ENCODE assay signal across 8 mouse cellular contexts in genomic region chr7:128246496-128247391, GRCm38 (mm10). TPM values are rescaled to one million over a fixed set of nuclear protein-coding genes. Genes with fewer than 3 reads are reported as not detected.
DNase-seq lines count a peak whose midpoint lies in the region; ATAC-seq and TF ChIP-seq lines count a peak whose summit lies in the region.

Tgfb1i1 (plus strand) TSS chr7:128246812.

- H3K9ac ChIP-seq in forebrain, embryonic 12.5 days, result peak within 1 kb of the TSS; percentile 53
- peak within 1 kb of the TSS; percentile 73 for H3K9ac ChIP-seq in heart, embryonic 15.5 days

- no peaks in the 10 kb centered on the region for H3K27me3 ChIP-seq in Patski
- H3K27me3 ChIP-seq in forebrain, embryonic 12.5 days, result peaks cover 48% of the 10 kb centered on the region
- H3K27me3 ChIP-seq in heart, embryonic 15.5 days, result no peaks in the 10 kb centered on the region

- H3K27ac ChIP-seq in forebrain, embryonic 12.5 days, result peak within 1 kb of the TSS; percentile 54; the same call in 1 of the 2 replicates
- H3K27ac ChIP-seq in heart, embryonic 15.5 days, result peak within 1 kb of the TSS; percentile 97

- peaks cover 19% of the 10 kb centered on the region for H3K4me1 ChIP-seq in forebrain, embryonic 12.5 days
- peaks cover 37% of the 10 kb centered on the region for H3K4me1 ChIP-seq in heart, embryonic 15.5 days (replicated peaks)

- peak; percentile 13 for DNase-seq in Patski (ENCODE audit: low read depth, low spot score)
- DNase-seq in layer of hippocampus, postnatal 14 days (ENCODE audit: low spot score in 2 of 2), result peak in 1 of 2 experiments; percentile 41
- peak; percentile 87 for DNase-seq in lung, postnatal 10 days
- DNase-seq in right cerebral cortex, adult 2 months (ENCODE audit: low spot score in 2 of 2), result peak; percentile 60 to 65
- DNase-seq in thymus, postnatal 4 days, result no peak

- H3K9me3 ChIP-seq in forebrain, embryonic 12.5 days, result no peaks in the 10 kb centered on the region
- H3K9me3 ChIP-seq in heart, embryonic 15.5 days (replicated peaks), result no peaks in the 10 kb centered on the region

- peak; percentile 27 for ATAC-seq in Patski
- peak; percentile 38; the same call in 1 of the 2 replicates for ATAC-seq in cerebellum, adult (ENCODE audit: insufficient number of reproducible peaks, low FRiP score, low TSS enrichment)
- peak; percentile 56; the same call in 1 of the 2 replicates for ATAC-seq in forebrain, embryonic 12.5 days (ENCODE audit: low FRiP score)
- peak; percentile 86 for ATAC-seq in heart, embryonic 15.5 days (replicated peaks; ENCODE audit: insufficient number of reproducible peaks, insufficient read depth, low FRiP score, low read depth)

- peak within 1 kb of the TSS; percentile 38 for H3K4me3 ChIP-seq in forebrain, embryonic 12.5 days (replicated peaks)
- peak within 1 kb of the TSS; percentile 67 for H3K4me3 ChIP-seq in heart, embryonic 15.5 days

- 3% methylated on average over 27 of the region's 30 CpGs for WGBS in forebrain, embryonic 12.5 days
- WGBS in heart, embryonic 15.5 days, result 3% methylated on average over 30 of the region's 30 CpGs

- POLR2A ChIA-PET in Patski (lab: Charles Lee), result interaction anchor here (0.6 to 2.1 kb wide), 2 partner anchors 9 to 116 kb away, joined by 3 to 13 read pairs; partner anchors contain the start of genes 9130023H24Rik and Armc5

- CTCF ChIA-PET in Patski (lab: Charles Lee), result interaction anchor here (0.7 to 1.6 kb wide), 3 partner anchors 9 to 97 kb away, joined by 3 read pairs; partner anchors contain the start of genes 9130023H24Rik and Armc5

- no peak for TF ChIP-seq CTCF in Patski (IDR thresholded peaks at IDR 0.05)

- peak within 1 kb of the TSS; percentile 61 for H3K4me2 ChIP-seq in forebrain, embryonic 12.5 days
- peak within 1 kb of the TSS; percentile 77 for H3K4me2 ChIP-seq in heart, embryonic 15.5 days

- H3K36me3 ChIP-seq in forebrain, embryonic 12.5 days (replicated peaks), result peaks cover 29% of the 10 kb centered on the region
- H3K36me3 ChIP-seq in heart, embryonic 15.5 days, result peaks cover 47% of the 10 kb centered on the region

- in situ Hi-C loops in Patski (cut with MboI; ENCODE audit: low pct_unique_long_range_greater_than_20kb), result loop anchor here (5.0 kb wide), 3 partner anchors 46 to 456 kb away; no protein-coding TSS in a partner anchor

RNA-seq across cellular contexts. Expression of gene Tgfb1i1, which starts in this region (rescaled TPM):
- 98.6 TPM for polyA plus RNA-seq in Patski (2021)
- 24.0 and 27.7 TPM in 2 replicates for polyA plus RNA-seq in forebrain, embryonic 12.5 days (2016; fragmentation: Nextera tagmentation; extraction: Ambion mirVana)
- polyA plus RNA-seq in heart, embryonic 15.5 days (2015; fragmentation: Nextera tagmentation; extraction: Ambion mirVana), result 160 and 174 TPM in 2 replicates
- total RNA-seq in layer of hippocampus, postnatal 14 days (2021), result 10 to 100 TPM; 22.6 to 24.1 TPM

Comparison
In these comparisons a context has a peak if more than half of its experiments do, and no peak if none do; other contexts are left out.
1. ATAC-seq: peak in every context shown above with its lines; median percentile 86 in heart, embryonic 15.5 days; 56 in forebrain, embryonic 12.5 days; 38 in cerebellum, adult; 27 in Patski.